Mouse (Mus musculus) gastrocnemius, postnatal 25 days (tissue): ENCODE results near the gene Ncdn. TPM values are rescaled to one million over a fixed set of nuclear protein-coding genes. Genes with fewer than 3 reads are reported as not detected.
A peak's percentile ranks its signal among the peaks of the same experiment; 100 is the strongest.

Source experiments
- DNase-seq: peaks from one replicate; pipeline ENCODE4 v3.0.0; 2022
- total RNA-seq, 2 experiments: library from RNA; stranded (reverse); gene quantifications; 1 replicate in 1 of 2; 2 replicates in 1 of 2; pipeline ENCODE4 v1.2.3; 2021

Ncdn gene
- total RNA-seq, 2 experiments from 2014 or later: 7.0 to 8.9 TPM

DNA sequence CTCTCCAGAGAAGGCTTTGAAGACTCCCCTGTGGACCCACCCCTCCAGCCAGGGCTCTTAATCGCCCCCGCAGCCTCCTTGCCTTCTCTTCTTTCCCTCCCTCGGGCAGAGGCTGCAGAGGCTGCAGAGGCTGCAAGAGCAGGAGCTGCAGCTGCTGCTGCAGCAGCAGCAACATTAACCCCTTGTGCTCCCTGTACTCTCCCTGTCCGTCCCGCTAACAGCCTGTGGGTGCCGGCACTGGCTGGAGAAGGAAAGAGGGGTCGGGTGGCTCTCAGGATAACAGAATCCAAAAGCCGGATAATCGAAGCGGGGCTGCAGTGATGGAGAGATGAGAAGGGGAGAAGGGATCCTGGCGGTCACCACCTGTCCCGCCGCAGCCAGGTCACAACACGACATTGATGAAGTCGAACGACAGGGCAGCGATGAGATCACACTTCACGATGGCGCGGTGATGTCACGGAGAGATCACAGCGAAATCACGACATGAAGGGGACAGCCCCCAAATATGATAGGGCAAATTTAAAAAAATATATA is 563 bp downstream of the Ncdn start:
- DNase-seq: peak; percentile 8

DNA sequence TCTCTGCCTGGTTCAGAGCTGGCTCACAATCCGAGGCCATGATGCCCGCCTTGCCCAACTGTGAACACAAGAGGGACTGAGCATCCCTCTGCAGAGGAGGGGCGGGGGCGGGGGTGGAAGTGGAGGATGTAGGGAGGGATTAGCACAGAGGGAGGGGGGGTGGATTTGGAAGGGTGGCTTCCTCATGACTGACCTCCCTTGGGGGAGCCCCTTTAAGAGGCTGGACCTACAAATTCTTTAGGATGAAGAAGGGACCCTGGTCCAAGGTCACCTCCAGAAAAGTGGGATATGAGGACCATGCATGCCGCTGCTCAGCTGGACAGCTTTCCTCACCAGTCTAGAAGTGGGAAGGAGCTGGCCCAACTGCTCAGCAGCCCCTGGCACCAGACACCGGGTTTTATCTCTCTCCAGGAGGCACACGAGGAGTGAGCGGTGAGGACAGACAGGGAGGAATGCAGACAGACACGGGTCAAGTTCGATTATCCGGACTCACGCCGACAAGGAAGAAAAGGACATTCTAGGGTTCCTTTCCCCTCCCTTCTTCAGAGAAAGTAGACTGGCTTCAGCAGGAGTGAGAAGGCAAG is 1.1 kb downstream of the Ncdn start:
- DNase-seq: no peak

DNA sequence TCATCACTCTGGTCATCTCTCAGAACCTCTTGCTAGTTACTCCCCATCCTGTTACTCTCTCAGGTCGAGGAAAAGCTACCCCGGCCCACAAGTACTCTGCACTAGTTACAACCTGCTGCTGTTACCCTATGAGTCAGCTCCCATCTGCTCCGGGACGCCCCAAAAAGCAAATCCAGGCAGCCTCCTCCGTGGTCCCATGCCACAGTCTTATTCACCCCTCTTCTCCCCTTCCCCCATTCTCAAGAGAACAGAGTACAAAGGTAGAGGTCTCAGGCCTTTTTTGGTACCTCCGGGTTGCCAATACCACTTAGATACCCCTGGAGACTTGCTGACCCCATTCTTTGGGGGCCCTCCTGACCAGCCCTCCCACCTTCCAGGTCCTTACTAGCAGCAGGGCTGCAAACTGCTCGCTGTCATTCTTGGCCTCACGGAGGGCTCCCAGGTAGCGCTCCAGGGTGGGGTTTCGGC is 1.6 kb downstream of the Ncdn start:
- no peak for DNase-seq

DNA sequence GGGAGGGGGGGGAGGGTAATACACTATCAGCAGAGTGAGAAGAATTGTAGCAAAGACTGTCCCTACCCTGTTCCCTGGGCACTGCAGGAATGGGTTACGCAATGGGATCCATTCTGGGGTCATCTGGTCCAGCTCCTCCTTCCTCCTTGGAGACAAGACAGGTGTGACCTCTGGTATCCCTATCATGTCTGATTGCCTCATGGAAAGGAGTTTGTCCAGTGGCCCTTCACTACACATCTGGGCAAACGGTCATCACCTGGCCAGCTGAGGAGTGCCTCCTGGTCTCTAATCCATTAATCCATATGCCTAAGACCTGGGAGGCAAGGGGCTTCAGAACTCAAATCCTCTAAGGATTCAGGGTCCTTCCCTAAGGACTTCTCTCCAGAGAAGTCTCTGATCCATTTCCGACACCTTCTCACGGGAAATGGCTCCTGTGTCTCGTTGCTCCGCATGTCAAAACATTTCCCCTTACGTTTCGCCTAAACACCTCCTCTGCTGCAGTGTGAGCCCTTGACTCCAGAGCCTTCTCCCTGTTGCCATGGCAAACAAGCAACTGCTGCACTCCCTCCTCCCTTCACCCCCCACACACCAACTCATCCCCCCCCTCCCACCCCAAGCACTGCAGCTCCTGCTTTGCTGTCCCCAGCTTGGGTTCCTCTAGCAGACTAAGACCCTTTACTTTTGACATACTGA is 2.2 kb downstream of the Ncdn start:
- DNase-seq: no peak

DNA sequence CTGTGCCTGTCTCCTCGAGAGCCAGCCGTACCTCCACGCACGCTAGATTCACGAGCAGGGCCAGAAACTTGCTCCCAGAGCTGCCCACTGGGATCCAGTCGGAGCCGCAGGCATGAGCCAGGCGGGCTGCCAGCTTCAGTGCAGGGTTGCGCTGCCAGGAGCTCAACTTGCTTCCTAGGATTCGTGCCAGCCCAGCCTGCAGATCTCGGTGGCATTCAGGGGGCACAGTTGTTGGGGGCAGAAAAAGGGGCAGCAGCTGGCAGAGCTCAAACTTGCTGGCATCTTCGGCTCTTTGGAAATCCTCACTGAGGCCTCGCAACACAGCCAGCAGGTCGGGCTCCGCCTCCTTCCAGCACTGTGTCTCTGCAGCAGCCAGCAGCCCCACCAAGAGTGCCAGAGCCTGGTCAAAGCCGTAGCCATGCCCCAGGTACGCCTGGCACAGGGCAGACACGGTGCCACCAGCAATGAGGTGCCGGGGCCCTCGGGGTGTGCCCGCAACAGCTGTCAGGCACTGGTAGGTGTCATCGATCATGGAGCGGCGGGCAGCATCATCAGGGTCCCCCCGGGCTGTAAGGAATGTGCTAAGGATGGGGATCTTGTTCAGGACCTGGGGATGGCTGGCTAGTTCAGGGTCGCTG is 3.1 kb downstream of the Ncdn start:
- peak; percentile 57 for DNase-seq

DNA sequence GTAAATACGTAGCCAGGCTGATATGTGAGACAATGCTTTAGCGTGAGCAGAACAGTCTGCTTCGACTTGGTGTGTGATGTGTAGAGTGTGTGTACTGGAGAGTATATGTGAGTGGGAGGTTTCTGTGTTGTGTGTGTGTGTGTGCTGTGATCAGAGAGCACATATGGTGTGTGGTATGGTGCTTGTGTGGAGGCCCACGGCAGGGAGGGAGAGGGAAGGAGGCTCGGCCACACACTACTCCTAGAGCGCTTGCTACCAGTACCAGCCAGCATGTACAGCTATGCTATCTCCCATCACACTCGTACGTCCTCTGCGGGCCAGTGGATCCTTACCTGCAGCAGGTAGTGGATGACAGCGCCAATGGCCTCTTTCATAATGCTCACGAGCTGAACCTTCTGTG is 3.7 kb downstream of the Ncdn start:
- no peak for DNase-seq

DNA sequence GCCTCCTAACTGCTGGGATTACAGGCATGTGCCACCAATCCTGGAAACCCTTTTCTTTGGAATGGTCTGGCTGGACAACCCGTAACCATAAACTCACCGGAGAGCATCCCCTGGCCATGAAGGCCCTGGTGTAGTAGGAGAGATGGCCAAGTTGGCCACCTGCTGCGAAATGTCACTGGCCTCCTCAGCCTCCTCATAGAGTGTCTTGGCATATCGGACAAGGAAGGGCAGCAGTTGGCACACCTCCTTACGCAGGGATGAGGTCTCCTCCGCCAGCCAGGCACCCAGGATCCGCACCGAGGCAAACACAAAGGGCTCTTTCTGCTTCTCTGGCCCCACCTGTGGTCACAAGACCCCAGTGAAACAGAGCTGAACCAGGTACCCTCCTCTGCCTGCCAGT is 4.9 kb downstream of the Ncdn start:
- DNase-seq: no peak

DNA sequence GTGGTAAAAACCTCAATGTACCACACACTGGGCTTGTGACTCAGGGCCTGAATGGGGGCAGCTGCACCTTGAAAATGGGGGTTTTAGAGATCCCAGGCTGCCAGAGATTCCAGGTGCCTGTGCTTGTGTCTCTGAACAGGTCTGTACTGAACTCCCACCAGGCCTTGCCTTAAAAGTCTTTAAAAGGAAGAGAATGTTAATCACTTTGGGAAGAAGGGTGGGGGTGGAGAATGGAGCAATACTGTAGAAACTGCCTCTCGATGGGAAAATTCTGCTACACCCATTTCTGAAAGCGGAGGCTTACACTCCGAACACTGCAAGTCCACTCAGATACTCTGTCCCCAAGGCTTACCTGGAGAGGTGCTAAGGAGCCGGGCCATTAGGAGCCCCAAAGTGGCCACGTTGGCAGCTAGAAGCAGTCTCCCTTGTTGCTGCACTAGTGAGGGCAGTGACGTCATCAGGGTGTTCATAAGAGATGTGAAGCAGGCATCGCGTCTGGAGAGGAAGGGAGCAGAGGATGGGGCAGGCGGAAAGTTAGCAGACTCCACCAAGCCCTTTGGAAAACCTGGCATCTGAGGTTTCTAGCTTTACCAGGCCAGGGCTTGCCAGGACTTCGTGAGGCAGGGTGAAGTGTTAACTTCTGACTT is 6.9 kb downstream of the Ncdn start:
- no peak for DNase-seq

DNA sequence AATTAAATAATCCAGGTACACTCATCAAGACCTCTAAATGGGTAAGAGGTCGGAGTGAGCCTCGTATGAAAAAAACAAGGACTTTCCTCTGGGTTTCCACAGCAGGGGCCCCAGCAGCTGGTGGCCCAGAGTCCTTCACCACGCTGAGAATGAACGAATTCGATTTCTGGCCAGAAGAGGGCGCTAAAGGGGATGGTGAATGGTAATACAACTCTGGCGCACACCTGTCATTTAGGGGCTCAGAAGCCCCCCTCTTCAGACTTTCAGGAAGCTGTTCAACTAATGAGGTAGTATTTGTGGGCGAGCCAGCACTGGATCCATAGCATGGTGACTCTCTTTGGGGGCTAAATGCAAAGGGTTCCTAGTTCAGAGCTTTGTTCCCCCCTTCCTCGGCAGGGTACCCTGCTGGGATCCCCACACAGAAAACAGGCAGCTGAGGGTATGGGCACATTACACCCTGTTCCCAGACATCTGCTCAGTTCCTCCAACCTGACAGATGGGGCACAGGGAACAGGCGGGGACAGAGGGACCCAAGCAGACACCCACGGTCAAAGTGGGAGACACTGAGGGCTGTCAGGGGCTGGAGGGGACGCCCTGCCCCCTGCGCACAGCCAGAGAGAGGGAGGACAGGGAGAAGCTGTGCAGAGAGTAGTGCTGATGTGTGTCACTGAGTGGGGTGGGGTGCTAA is 7.6 kb downstream of the Ncdn start:
- no peak for DNase-seq

DNA sequence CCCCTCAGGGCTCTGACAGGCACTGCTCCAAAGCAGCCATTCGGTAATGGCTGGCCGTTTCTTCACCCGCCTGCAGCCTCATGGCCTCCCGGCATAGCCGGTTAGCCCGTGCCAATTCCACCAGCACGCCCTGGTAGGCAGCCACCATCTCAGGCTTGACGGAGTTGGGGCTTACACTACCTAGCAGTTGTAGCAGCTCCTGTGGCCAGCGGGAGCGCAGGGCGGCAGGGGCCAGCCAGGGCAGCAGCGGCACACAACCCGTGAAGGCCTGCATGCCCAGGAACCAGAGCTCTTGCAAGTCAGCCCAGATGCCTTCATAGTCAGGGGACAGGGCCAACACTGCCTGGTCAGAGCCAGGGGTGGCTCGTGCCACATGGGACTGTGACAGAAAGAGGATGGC is 8.4 kb downstream of the Ncdn start:
- DNase-seq: peak; percentile 52

DNA sequence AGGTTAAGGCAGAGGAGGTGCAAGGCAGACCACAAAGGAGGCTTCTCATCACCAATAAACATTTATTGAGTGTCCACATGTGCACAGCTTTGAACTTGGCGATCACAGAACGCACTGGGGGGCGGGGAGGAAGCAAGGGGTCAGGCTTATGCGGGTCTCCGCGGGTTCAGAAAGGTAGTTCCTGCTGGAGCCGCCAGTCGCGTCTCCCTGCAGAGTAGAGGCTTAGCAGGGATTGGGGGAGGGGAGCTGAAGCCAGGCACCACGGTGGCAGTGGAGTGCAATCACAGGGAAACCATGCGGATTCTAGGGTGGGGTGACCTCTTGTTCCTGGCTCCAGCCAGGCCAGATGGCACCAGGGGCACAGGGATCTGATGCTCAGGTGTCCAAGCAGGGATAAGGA is 9.5 kb downstream of the Ncdn start:
- DNase-seq: no peak

DNA sequence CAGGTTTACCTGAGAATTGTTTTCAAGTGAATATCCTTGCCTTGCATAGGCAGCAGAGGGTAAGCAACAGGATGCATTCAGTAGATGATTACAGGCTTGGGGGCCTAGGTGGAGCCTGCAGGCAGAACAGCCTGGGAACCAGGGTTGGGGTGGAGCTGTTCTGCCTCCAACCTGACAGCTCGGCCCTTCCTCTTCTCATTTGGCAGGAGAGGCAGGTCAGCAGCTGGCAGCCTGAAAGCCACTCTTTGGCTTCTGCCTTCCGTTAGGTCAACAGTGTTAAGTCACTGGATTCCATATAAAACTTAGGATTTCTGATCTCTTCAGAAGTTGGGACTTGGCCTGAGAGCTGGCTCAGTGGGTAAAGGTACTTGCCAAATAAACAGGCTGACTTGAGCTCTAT is 10.3 kb downstream of the Ncdn start:
- no peak for DNase-seq

DNA sequence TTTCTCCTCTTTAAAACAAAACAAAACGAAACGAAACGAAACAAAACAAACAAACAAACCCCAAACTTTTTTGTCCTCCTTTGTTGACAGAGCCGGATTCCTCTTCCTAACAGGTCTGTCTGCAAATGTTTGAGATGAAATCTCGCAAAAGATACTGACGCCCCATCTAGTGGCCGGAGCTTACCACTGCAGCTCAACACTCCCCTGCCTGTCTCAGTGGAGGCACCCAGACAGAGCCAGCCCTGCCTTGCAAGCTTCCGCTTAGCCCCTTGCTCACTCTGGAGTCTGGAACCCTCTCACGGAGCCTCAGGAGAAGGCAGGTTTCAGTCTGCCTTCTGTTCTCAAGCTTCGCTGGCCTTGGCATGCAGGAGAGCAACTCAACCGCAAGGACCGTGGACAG is 11.8 kb downstream of the Ncdn start:
- DNase-seq: peak; percentile 58

DNA sequence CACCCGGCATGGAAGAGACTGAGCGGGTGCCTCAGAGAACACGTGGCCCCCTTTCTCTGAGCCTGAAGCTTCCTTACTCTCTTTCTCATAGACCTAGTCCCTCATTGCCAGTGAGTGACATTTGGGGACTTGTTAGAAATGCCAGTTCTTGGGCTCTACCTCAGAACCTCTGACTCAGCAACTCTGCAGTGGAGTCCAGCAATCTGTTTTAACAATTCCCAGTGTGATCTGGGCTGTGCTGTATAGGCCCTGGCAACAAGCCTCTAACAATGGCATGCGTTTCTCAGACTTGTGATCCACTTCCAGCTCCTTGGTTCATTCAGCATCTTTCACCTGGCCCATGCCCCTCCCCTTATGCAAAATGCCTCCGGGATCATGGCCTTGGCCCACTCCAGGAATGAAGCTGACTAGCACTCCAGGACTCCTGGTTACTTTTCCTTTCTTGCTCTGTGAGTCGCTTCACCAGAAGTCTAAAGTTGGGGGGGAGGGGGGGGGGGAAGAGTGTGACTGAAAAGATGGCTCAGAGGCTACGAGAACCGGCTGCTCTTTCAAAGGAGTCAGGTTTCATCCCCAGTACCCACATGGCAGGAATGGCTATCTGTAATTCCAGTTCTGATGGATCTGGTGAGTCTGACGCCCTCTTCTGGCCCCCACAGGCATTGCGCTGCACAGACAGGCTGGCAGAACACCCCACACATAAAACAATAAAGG is 13.1 kb downstream of the Ncdn start:
- DNase-seq: no peak

DNA sequence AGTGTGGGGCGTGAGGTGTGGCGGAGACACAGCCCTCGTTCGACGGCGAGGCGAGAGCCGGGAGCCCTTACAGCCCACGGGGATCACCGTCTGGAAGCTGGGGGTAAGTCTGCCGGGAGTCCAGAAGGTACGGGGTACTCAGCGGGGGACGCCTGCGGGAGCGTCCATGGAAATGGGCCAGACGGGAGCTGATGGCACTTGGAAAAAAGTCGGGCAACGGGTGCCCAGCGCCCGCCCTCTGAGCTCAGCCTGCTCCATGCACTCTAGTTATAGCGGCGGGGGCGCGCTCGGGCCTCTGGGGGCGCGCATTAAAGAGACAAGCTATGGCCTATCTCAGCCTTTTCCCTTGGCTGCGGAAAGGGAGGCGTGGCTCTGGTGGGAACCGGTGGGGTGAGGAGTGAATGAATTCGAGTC is 17.2 kb downstream of the Ncdn start, which contains the start of gene Tfap2e:
Gene Tfap2e, minus strand, starts transcription at position 240 of the 414 bp plus-strand sequence.
- DNase-seq: no peak

DNA sequence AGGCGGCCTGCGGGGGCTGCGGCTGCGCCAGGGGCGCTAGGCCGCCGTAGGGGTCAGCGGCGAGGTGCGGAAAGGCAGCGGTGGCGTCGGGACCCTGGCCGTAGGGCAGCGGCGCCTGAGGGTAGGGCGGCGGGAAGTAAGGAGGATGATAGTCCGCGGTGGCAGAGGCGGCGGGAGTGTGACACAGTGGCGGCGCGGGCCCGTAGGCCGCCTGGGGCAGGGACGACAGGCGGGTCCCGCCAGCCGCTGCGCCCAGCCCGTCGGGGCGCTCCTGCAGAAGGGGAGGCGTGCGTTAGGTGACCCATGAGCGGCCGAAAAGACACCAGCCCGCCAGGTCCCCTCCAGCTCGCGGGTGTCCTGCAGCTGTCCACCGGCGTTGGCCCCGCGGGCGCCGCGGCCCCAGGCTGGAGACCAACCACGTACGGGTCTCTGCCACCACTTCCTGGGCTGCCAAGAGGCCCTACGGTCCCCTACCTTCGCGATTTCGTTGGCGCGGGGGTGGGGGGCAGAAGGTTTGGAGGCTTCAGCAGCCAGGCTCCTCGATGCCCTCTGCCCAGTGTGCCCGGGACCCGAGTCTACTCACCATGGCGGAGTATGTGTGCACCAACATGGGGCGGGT is 17.7 kb downstream of the Ncdn start:
- DNase-seq: no peak

DNA sequence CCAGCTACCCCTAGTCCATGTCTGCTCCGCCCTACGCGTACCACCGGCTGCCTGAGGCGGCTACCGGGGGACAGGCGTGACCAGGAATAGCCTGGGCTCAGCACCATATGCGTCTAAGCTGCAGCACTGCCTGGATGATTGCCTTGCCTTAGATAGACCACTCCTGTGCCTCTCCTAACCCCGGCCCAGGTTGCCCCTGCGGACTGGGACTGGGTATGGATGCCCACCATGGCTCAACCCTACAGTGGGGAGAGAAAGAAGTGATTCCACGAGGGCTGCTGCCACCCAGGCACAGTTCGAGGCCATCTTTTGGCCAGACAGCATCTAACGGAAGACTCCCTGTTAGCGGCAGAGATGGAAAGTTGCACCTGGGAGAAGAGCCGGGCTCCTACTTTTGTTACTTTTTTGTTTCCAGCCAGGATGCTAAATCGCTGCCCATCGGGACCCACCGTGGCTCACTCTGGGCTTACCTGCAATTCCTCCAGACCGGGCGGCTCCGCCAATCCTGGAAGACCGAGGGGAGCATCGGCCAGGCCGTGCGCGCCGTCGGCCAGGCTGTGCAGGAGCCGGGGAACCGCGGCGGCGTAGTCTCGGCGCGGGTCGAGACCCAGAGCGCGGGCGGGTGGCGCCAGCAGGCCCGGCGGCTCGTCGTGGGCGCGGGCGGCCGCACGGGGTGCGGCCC is 18.4 kb downstream of the Ncdn start:
- DNase-seq: no peak

DNA sequence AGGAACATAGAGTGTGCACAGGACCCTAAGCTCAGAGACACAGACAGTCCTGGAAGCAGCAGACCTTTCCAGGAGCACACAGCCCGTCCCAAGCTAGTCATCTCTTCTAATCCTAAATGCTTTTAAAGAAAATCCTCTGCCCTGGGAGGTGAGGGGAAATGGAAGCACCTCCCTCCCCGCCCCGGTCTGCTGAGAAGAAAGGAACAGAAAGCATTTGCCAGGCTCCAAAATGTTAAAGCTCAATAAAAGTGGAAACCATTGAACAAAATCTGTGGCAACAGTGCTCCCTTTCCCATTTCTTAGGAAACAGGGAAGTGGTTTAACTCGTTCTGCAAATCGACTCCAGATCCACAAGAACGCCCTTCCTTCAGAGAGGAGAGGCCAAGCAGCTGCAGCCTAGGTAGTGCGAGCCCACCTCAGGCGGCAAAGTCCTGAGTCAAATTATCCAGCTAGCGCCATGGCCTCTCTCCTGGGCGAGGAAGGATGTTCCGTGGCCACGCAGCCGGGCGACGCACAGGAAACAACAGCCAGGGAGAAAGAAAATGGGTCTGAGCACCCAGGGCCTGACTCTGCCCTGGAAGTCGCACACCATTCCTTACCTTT is 19.1 kb downstream of the Ncdn start:
- DNase-seq: no peak

DNA sequence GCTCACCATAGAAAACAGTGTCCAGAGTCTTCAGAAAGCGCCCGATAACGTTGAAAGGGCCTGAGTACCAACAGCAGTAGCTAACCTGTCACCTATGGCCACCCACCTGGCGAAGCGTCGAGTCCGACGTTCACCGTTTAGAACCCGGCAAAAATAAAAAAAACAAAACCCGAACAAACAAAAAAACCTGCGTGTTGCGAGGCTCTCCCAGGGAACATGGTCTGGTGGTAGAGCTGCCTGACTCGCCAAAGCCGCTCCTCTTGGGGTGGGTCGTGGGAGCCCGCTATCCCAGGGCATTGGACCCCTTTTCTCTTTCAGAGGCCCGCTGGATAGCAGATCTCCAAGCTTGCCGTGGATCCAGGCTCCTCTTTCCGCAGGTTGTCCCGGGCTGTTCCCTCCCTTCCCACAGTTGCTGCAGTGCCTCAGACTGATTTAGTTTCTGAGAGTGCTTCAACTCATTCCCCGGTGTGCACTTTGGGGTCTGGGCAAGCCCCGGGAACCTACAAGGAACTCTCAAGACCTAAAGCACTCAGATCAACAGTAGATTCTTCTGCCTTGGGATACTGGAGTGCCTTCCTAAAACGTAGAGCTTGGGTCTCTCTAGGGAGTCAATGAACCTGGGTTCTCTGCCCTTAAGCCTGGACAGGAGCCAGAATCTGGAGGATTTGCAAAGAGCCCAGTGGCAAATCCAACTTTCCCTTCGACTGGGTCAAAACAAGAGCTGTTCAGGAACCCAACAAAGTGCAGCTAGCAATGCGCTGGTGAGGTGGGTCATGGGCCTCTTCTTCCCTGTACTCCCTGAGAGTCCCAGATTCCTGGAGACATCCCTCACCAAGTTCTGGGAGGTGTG is 20.5 kb downstream of the Ncdn start:
- DNase-seq: no peak
